Mouse (Mus musculus) brown adipose tissue, adult 24 weeks (tissue): Measurements from ENCODE around the gene Gm6710. TPM values are rescaled to one million over a fixed set of nuclear protein-coding genes. Genes with fewer than 3 reads are reported as not detected.
"Not testable (repeated sequence)": the region's sequence is repeated elsewhere in the genome, so short reads cannot be mapped to it uniquely, and the experiment has no call there.

Experiments used
- H3K27ac ChIP-seq: fragments of 200-500 bp; replicated peaks from 2 replicates; pipeline ENCODE4 v1.5.1; 2012; ENCODE audit warnings: low read depth, mild to moderate bottlenecking, low read length
- H3K4me1 ChIP-seq: fragments of 200-500 bp; 2 replicates; pipeline ENCODE4 v1.6.1; 2012; ENCODE audit warnings: low read length, mixed read lengths; ENCODE audit not compliant: control insufficient read depth, insufficient read depth, insufficient read length
- H3K4me3 ChIP-seq: fragments of 200-500 bp; 2 replicates; pipeline ENCODE4 v1.5.1; 2012; ENCODE audit warnings: low read depth, mild to moderate bottlenecking, low read length, moderate library complexity; ENCODE audit not compliant: insufficient read depth
- polyA plus RNA-seq: library from polyadenylated mRNA; stranded (reverse); fragments of >200 nt; gene quantifications from 2 replicates; pipeline ENCODE4 v1.2.4, GENCODE M21; 2012; ENCODE audit not compliant: missing spikeins, insufficient read depth, insufficient read length

Gene Gm6710
- polyA plus RNA-seq, result 19.0 and 22.1 TPM in 2 replicates

DNA sequence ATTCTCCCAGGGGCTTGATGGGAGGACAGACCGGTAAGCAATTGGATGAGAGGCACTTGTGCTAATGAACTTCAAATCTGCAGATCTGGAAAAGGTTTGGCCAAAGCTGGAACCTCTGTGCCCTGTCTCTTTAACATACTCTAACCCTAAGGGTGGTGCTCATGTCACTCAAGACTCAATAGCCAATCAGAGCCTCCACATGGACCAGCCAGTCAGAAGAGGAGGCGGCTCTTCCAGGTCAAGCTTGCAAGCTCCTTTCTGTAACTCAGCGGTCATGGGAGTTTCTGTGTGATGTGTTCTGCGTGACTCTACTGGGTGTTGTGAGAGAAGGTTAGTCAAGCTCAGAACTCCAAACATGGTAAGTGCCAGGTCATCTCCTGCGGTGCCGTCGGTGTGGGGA lies at the start of gene Gm6710:
TSS of gene Gm6710 (plus strand) at position 196 of the 400 bp plus-strand sequence.
- not testable (repeated sequence) for H3K27ac ChIP-seq, H3K4me1 ChIP-seq, H3K4me3 ChIP-seq

Other genes with a start within 250 kb of the Gm6710 start
- gene Gm11007, start 225.2 kb upstream of the Gm6710 start, polyA plus RNA-seq, result not detected in 2 replicates
- 6.2 and 16.3 TPM in 2 replicates for gene Zfp969, start 165.6 kb upstream of the Gm6710 start, polyA plus RNA-seq
- gene Gm2007, start 127.7 kb upstream of the Gm6710 start, polyA plus RNA-seq, result not detected in 2 replicates
- gene Gm14288, start 68.1 kb upstream of the Gm6710 start, polyA plus RNA-seq, result not detected in 2 replicates
- gene Zfp966, start 61.9 kb downstream of the Gm6710 start, polyA plus RNA-seq, result 8.9 and 12.8 TPM in 2 replicates
- gene Gm2026, start 96.1 kb downstream of the Gm6710 start, polyA plus RNA-seq, result 3.2 TPM in 1 of 2 replicates, not detected in the other